Mouse (Mus musculus) lung, postnatal 0 days (tissue): Measurements from ENCODE around the gene Islr2.

Experiments
- CTCF ChIP-seq: IDR thresholded peaks from 2 replicates; pipeline ENCODE4 v1.5.1; 2016; ENCODE audit warnings: antibody characterized with exemption, mild to moderate bottlenecking
- EP300 ChIP-seq: IDR thresholded peaks from 2 replicates; pipeline ENCODE4 v1.6.1; 2016; ENCODE audit warnings: antibody characterized with exemption, mild to moderate bottlenecking, control low read depth

GRCm38 (mm10) chr9:58224356-58224755, 20.2 kb upstream of the Islr2 start:
- no peak for TF ChIP-seq CTCF
- TF ChIP-seq EP300: no peak
